Mouse (Mus musculus) CD4-positive helper T cell, adult 2 months (primary cell): Measurements from ENCODE around the gene Arfgef3.

ENCODE experiments used
- DNase-seq: peaks from one replicate; pipeline ENCODE4 v3.0.0-alpha.2; 2012; ENCODE audit warnings: low read depth, missing footprints, low spot score

Arfgef3 gene

DNA sequence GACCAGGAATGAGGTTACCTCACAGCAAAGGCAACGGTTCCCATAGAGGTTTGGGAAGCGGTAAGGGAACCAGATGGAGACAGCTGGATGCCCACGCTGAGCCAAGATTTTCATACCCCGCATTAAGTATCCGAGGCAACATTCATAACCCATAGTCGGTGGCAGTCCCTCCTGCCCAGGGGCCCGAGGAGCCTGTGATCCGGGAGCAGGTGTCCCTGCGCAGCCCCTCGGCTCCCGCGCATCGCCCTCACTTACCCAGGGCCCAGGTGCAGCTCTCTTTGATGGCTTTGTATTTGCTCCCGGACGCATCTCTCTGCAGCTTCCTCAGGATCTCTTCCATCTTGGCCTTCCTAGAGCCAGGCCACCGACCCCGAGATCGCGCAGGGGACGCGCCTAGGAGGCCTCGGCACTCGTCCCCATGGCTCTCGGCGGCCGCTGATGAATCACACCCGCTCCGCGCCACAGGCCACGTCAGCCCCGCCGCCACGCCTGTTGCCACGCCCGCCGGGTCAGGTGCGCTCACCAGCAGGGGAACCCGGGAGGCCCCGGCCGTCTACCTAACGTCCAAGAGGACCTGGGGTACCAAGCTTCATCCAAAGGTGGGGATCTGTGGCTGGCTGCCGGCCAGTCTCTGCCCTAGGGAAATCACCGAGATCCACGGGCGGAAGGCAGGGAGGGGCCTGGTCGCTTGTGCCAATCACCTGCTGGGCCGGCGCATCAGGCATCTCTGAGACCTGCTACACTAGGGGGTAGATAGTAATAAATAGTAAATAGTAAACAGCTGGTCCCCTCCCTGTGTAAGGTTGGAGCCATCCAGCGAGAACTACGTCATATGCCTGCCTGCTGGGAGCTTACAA, at the start of gene Arfgef3:
Gene Arfgef3, minus strand, starts transcription at position 664 of the 857 bp plus-strand sequence.
- DNase-seq = peak; percentile 57

GRCm38 (mm10) chr10:18790063-18790462, 46.3 kb upstream of the Arfgef3 start:
- no peak for DNase-seq

GRCm38 (mm10) chr10:18788601-18789000, 44.9 kb upstream of the Arfgef3 start:
- no peak for DNase-seq

- DNase-seq = no peak
These were observed 42.9 kb upstream of the Arfgef3 start, which contains the start of gene Gm4922 for GRCm38 (mm10) chr10:18786693-18787092. Gene Gm4922, minus strand, starts transcription at chr10:18786793.

- no peak for DNase-seq
These were observed 33.8 kb upstream of the Arfgef3 start for GRCm38 (mm10) chr10:18777546-18777945.

GRCm38 (mm10) chr10:18772537-18773179, 28.9 kb upstream of the Arfgef3 start:
- DNase-seq = no peak

DNA sequence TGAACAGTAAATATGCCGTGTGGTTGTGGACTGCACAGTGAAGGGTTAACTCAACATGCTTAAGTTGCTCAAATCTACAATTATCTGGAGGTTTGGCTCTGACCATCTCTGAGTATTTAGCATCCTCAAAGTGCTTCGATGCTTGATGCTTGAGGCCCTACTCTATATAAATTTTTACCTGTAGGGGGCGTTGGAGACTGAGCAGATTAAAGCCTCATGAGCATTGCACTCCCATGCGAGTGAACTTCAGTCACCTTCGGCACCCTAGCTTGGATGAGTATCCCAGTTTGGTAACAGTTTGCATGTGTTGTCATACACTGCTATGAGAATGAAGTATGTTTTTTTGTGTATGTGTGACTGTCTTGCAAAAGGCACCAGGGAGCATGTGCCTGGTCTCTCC, 26.2 kb upstream of the Arfgef3 start:
- DNase-seq = no peak

- DNase-seq = peak; percentile 31
These were observed 16.5 kb upstream of the Arfgef3 start for GRCm38 (mm10) chr10:18760241-18760640.

GRCm38 (mm10) chr10:18750057-18750456, 6.3 kb upstream of the Arfgef3 start:
- DNase-seq = no peak

DNA sequence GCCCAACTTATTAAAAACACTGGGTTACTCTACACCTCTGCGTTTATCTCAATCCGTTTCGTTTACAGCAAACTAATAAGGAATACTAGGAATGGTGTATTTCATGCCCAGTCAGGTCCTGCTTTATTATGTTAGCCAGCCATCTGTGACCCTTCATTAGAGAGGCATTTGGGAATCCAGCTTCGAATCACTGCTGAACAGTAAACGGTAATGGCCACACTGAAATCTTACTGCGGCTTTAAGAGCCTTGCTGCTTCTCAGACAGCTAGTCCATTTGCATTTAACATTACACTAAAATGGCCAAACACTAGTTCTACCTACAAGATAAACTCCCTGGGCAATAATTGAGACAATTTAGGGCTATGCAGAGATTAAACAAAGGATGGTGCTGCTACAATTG, 1.7 kb downstream of the Arfgef3 start:
- no peak for DNase-seq

DNA sequence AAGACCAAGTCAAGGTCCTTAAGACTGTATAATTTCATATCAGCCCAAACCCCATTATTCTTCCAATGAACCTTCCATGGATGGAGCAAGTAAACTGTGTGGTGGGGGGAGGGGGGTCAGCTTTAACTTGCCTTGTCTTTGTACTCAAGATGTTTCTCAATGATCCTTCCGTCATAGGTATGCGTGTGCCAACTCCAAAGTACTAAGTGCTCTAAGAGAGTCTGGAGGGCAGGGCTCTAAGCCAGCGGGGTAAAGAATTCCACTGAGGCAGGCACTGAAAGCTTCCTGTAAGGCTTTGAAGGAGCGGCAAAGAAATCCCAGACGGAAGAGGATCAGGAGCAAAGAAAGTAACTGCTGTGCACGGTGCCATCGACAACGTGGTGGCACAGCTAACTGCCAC, 2.7 kb downstream of the Arfgef3 start:
- DNase-seq = no peak

DNA sequence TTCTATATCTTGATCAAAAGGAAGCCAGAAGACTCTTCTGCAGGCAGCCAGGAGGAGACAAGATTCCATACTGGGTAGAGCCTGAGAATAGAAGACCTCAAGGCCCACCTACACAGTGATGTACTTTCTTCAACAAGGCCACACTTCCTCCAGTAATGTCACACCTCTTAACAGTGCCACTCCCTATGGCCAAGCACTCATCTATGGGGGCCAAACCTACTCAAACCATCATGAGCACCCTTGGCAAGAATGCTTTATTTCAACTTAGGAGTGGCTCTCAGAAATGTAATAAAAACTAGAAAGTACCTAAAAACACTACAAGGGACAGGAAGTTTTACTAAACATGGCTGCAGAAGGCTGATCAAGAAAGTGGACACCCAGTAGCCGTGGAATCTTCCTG, 15.2 kb downstream of the Arfgef3 start:
- no peak for DNase-seq

GRCm38 (mm10) chr10:18711436-18711835, 32.3 kb downstream of the Arfgef3 start:
- DNase-seq = no peak

DNA sequence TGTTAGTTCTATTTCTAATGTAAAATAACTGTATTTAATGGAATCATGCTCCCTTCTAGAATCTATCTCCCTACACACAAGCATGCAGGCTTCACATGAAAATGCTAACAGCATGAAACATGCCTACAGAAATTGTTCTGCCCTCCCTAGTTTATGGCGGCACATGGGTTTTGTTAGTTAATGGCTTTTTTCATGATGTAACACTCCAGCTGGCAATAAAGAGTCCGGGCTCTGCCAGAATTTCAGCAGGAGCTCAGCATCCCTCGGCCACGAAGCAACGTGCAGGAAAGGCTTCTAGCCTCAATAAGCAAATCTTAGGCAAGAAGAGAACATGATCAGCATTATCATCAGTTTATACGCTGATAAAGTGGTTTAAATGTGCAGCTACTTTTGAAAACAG, 32.8 kb downstream of the Arfgef3 start:
- DNase-seq = no peak

DNA sequence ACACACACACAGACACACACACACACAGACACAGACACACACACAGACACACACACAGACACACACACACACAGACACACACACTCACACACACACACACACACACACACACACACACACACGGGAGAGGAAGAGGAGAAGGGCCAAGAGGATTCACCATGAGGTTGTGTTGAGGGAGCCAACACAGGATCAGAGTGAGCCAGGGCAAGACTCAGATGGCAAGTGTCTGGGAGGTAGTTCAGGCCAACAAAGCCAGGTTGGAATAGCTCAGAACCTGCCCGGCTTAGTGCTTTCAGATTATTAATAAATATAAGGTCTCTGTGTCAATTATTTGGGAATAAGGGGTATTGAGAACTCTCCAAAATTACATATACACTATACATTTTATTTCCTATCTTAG, 33.9 kb downstream of the Arfgef3 start:
- no peak for DNase-seq

GRCm38 (mm10) chr10:18708641-18709040, 35.1 kb downstream of the Arfgef3 start:
- DNase-seq = no peak

DNA sequence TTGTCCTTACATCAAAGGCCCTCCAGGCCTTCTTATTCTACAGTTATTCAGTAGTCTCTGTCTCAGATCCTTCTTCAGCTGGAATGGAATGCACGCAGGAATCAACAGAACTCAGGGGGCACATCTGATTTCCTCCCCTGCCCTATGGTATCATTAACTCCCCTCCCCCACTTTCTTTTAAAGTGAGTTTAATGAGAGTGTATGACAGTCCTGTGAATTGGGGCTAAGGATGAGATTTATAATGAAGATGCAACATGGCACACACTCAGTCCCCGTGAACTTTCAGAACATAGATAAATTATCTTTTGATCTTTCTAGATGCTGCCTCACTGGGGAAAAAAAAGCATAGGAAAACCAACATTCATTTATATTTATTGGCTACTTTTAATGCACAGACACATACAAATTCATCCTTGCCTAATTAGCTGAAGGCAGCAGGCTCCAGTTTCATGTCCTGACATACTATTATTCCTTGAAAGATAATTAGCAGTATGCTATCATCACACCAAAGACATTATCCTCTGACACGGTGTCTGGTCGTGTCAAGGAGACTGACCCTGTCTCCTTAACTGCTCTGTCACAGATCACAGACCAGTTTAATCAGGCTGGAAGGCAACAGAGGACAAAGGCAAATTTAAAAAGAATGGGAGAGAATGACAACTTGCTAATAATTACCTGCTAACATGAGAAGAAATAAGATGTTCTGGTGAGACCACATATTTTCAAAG, 39.2 kb downstream of the Arfgef3 start:
- DNase-seq = no peak

DNA sequence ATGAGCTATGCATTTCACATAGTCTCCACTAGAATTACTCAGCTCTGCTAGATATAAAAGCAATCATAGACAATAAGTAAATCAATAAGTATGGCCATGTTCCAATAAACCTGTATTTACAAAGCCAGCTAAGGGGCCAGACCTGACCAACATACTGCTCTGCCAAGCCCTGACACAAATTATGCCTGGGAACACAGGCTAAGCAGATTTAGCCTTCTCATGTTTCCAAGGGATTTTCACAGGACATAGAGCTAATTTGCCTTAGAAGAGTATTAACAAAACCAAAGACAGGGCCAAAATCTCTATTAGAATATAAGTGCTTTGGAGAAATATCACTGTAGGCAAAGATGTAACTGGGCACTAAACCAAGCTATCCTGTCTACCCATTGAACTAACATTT, 42.2 kb downstream of the Arfgef3 start:
- no peak for DNase-seq

DNA sequence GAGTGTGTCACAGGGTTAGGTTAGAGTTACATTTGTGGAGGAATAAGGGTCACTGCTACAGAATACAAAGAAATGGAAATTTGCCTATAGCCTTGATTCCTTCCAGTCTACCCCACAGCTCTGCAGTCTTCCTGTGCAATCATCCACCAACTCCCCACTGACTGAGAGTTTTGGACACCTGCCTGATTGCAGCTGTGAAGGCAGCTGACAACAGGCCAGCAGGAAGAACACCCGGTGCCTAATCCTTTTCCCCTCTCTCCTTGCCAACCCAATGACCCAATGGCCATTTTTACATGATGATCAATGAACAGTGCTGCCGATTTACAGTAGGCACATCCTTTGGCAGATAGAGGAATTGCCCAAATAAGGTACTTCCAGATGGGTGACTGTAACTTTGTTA, 43.6 kb downstream of the Arfgef3 start:
- no peak for DNase-seq

GRCm38 (mm10) chr10:18699151-18699550, 44.6 kb downstream of the Arfgef3 start:
- DNase-seq = no peak

- no peak for DNase-seq
These were observed 47.3 kb downstream of the Arfgef3 start for GRCm38 (mm10) chr10:18696461-18696860.

- no peak for DNase-seq
These were observed 55.5 kb downstream of the Arfgef3 start for GRCm38 (mm10) chr10:18688234-18688633.
